Mouse (Mus musculus) heart, postnatal 0 days (tissue): ENCODE results near the gene Prkaa2.
A peak's percentile ranks its signal among the peaks of the same experiment; 100 is the strongest.

Experiments used
- CTCF ChIP-seq: IDR thresholded peaks from 2 replicates; pipeline ENCODE4 v1.5.1; 2016; ENCODE audit warnings: antibody characterized with exemption, control low read depth, low read depth
- EP300 ChIP-seq: IDR thresholded peaks from 2 replicates; pipeline ENCODE4 v1.6.1; 2016; ENCODE audit warnings: antibody characterized with exemption, low read depth

GRCm38 (mm10) chr4:105033153-105033552 is 76.5 kb downstream of the Prkaa2 start:
- TF ChIP-seq CTCF (peak; percentile 35), EP300 (no peak)
